Mouse (Mus musculus): ENCODE measurements around the gene 1810009A15Rik.

DNA sequence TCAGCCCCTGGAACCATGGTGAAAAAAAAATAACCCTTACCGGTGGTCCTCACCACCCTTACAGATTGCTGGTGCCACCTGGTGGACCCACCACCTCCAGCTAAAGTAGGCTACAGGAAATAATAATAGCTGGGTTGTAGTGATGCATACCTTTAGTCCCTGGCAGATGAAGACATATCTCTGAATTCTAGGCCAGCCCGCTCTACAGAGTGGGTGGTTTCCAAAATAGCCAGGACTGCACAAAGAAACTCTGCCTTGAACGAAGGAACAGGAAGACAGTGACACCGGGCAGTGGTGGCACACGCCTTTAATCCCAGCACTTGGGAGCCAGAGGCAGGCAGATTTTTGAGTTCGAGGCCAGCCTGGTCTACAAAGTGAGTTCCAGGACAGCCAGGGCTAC, 24.4 kb upstream of the 1810009A15Rik start:
- TF ChIP-seq CTCF (IDR thresholded peaks at IDR 0.05; ENCODE audit: low read depth, low read length) = no peak
- no peak for TF ChIP-seq POLR2A (IDR thresholded peaks at IDR 0.05; ENCODE audit: extremely low read depth, insufficient read depth, low read length)

Data from liver, adult 2 months (tissue).